Mouse (Mus musculus) hindbrain, embryonic 11.5 days (tissue): ENCODE measurements around the gene Cyp2j8. TPM values are rescaled to one million over a fixed set of nuclear protein-coding genes. Genes with fewer than 3 reads are reported as not detected.
"Not testable (repeated sequence)": the region's sequence is repeated elsewhere in the genome, so short reads cannot be mapped to it uniquely, and the experiment has no call there.

Experiments
- ATAC-seq: fragments of 200-750 bp; cut with Nextera tagmentation; 2 replicates; pipeline ENCODE4 v1.8.0; 2017; ENCODE audit warnings: mild to moderate bottlenecking, moderate TSS enrichment, moderate library complexity; ENCODE audit not compliant: low FRiP score
- DNase-seq: peaks from one replicate; pipeline ENCODE4 v3.0.0-alpha.2; 2015; ENCODE audit warnings: low spot score
- H3K27ac ChIP-seq: fragments of 300-500 bp; sonication (generic); 2 replicates; pipeline ENCODE4 v1.5.1; 2014; ENCODE audit warnings: mild to moderate bottlenecking, low read depth, low read length
- H3K27me3 ChIP-seq: fragments of 300-500 bp; sonication (generic); 2 replicates; pipeline ENCODE4 v1.6.1; 2014; ENCODE audit warnings: mild to moderate bottlenecking, low read length, moderate library complexity, mixed read lengths; ENCODE audit not compliant: control insufficient read depth, insufficient read depth
- H3K36me3 ChIP-seq: fragments of 300-500 bp; sonication (generic); 2 replicates; pipeline ENCODE4 v1.6.1; 2014; ENCODE audit warnings: mild to moderate bottlenecking, low read length, moderate library complexity, mixed read lengths; ENCODE audit not compliant: control insufficient read depth, insufficient read depth
- H3K4me1 ChIP-seq: fragments of 300-500 bp; sonication (generic); replicated peaks from 2 replicates; pipeline ENCODE4 v1.6.1; 2014; ENCODE audit warnings: low read length, mixed read lengths; ENCODE audit not compliant: control insufficient read depth, insufficient read depth
- H3K4me2 ChIP-seq: fragments of 300-500 bp; sonication (generic); replicated peaks from 2 replicates; pipeline ENCODE4 v1.6.1; 2014; ENCODE audit warnings: mild to moderate bottlenecking, low read depth, low read length
- H3K4me3 ChIP-seq: fragments of 300-500 bp; sonication (generic); 2 replicates; pipeline ENCODE4 v1.5.1; 2014; ENCODE audit warnings: low read depth, low read length
- H3K9ac ChIP-seq: fragments of 300-500 bp; sonication (generic); 2 replicates; pipeline ENCODE4 v1.6.1; 2014; ENCODE audit warnings: low read depth, low read length
- H3K9me3 ChIP-seq: fragments of 300-500 bp; sonication (generic); 2 replicates; pipeline ENCODE4 v1.6.1; 2016; ENCODE audit warnings: low read length; ENCODE audit not compliant: control insufficient read depth
- WGBS: fragments of 180-500 bp; shearing (Covaris S2); extraction: QIAGEN DNeasy Blood & Tissue Kit; methylation state at CpG from one replicate; pipeline ENCODE4 v1.1.7; 2014; 5-methylcytosine and 5-hydroxymethylcytosine counted together
- polyA plus RNA-seq: library from polyadenylated mRNA; unstranded; fragments of >200 nt; fragmentation: Nextera tagmentation; extraction: Ambion mirVana; gene quantifications from 2 replicates; pipeline ENCODE4 v1.2.1, GENCODE M21; 2014

The Cyp2j8 gene
- polyA plus RNA-seq, result not detected in 2 replicates

- H3K4me1 ChIP-seq, result no peaks in the 10 kb centered on the region
- no peak for DNase-seq
- H3K4me2 ChIP-seq, result no peak within 1 kb of the TSS
- no peak within 1 kb of the TSS for H3K4me3 ChIP-seq
- WGBS, result 83% methylated on average over 1 of the region's 1 CpGs
- no peaks in the 10 kb centered on the region for H3K36me3 ChIP-seq
- no peaks in the 10 kb centered on the region for H3K9me3 ChIP-seq
- H3K9ac ChIP-seq, result no peak within 1 kb of the TSS
- ATAC-seq, result no peak
- no peaks in the 10 kb centered on the region for H3K27me3 ChIP-seq
- H3K27ac ChIP-seq, result no peak within 1 kb of the TSS
These were observed at the start of gene Cyp2j8 for GRCm38 (mm10) chr4:96507286-96507685. TSS of gene Cyp2j8 (minus strand) at chr4:96507386.

GRCm38 (mm10) chr4:96553133-96553819 is 46.1 kb upstream of the Cyp2j8 start, which contains the start of gene Cyp2j6:
TSS of gene Cyp2j6 (minus strand) at chr4:96553661.
- DNase-seq, result peak; percentile 59
- peak; percentile 89 for ATAC-seq
- Histone ChIP-seq H3K4me2 (peak within 1 kb of the TSS; percentile 47), H3K9me3 (no peaks in the 10 kb centered on the region), H3K4me3 (peak within 1 kb of the TSS; percentile 45), H3K27ac (no peak within 1 kb of the TSS), H3K27me3 (no peaks in the 10 kb centered on the region), H3K4me1 (no peaks in the 10 kb centered on the region), H3K9ac (peak within 1 kb of the TSS; percentile 74), H3K36me3 (no peaks in the 10 kb centered on the region)
- WGBS, result 3% methylated on average over 16 of the region's 16 CpGs

- DNase-seq (no peak), ATAC-seq (no peak)
- Histone ChIP-seq H3K4me3 (no peak overlapping the region), H3K27me3 (no peaks in the 10 kb centered on the region), H3K4me2 (no peak overlapping the region), H3K9ac (no peak overlapping the region), H3K27ac (no peak overlapping the region), H3K36me3 (no peaks in the 10 kb centered on the region), H3K9me3 (no peaks in the 10 kb centered on the region), H3K4me1 (no peaks in the 10 kb centered on the region)
- 95% methylated on average over 3 of the region's 3 CpGs for WGBS
These were observed 44.4 kb upstream of the Cyp2j8 start for GRCm38 (mm10) chr4:96551619-96552018.

GRCm38 (mm10) chr4:96545976-96546375 is 38.8 kb upstream of the Cyp2j8 start:
- ATAC-seq (no peak), DNase-seq (no peak)
- Histone ChIP-seq H3K36me3 (no peaks in the 10 kb centered on the region), H3K9me3 (no peaks in the 10 kb centered on the region), H3K27ac (no peak overlapping the region), H3K4me3 (no peak overlapping the region), H3K4me1 (no peaks in the 10 kb centered on the region), H3K4me2 (no peak overlapping the region), H3K9ac (no peak overlapping the region), H3K27me3 (no peaks in the 10 kb centered on the region)
- 79% methylated on average over 1 of the region's 1 CpGs for WGBS

- ATAC-seq (no peak), DNase-seq (peak; percentile 5)
These were observed 18.6 kb upstream of the Cyp2j8 start for GRCm38 (mm10) chr4:96525772-96526171.

GRCm38 (mm10) chr4:96522256-96522655 is 15.1 kb upstream of the Cyp2j8 start:
- no peak overlapping the region for H3K4me3 ChIP-seq
- no peaks in the 10 kb centered on the region for H3K27me3 ChIP-seq
- no peak overlapping the region for H3K9ac ChIP-seq
- WGBS, result 85% methylated on average over 2 of the region's 2 CpGs
- ATAC-seq, result no peak
- no peak overlapping the region for H3K4me2 ChIP-seq
- DNase-seq, result no peak
- H3K4me1 ChIP-seq, result no peaks in the 10 kb centered on the region
- no peaks in the 10 kb centered on the region for H3K9me3 ChIP-seq
- no peaks in the 10 kb centered on the region for H3K36me3 ChIP-seq
- no peak overlapping the region for H3K27ac ChIP-seq

More at GRCm38 (mm10) chr4:96525772-96526171, 18.6 kb upstream of the Cyp2j8 start:
- H3K4me2 ChIP-seq, result no peak overlapping the region
- H3K27me3 ChIP-seq, result no peaks in the 10 kb centered on the region
- no peak overlapping the region for H3K27ac ChIP-seq
- H3K9ac ChIP-seq, result no peak overlapping the region
- H3K9me3 ChIP-seq, result no peaks in the 10 kb centered on the region
- WGBS, result 22% methylated on average over 1 of the region's 1 CpGs
- no peak overlapping the region for H3K4me3 ChIP-seq
- H3K4me1 ChIP-seq, result no peaks in the 10 kb centered on the region
- H3K36me3 ChIP-seq, result no peaks in the 10 kb centered on the region

GRCm38 (mm10) chr4:96510083-96510482 is 2.9 kb upstream of the Cyp2j8 start:
- H3K27me3 ChIP-seq, result no peaks in the 10 kb centered on the region
- no peak overlapping the region for H3K4me3 ChIP-seq
- no peak for ATAC-seq
- no peak overlapping the region for H3K27ac ChIP-seq
- DNase-seq, result no peak
- H3K9me3 ChIP-seq, result no peaks in the 10 kb centered on the region
- no peak overlapping the region for H3K9ac ChIP-seq
- WGBS, result 92% methylated on average over 3 of the region's 3 CpGs
- no peaks in the 10 kb centered on the region for H3K36me3 ChIP-seq
- H3K4me1 ChIP-seq, result no peaks in the 10 kb centered on the region
- no peak overlapping the region for H3K4me2 ChIP-seq

GRCm38 (mm10) chr4:96463311-96464060 is 43.7 kb downstream of the Cyp2j8 start:
- H3K4me2 ChIP-seq, H3K27ac ChIP-seq, H3K9ac ChIP-seq, H3K4me1 ChIP-seq, ATAC-seq, H3K9me3 ChIP-seq, H3K27me3 ChIP-seq, H3K4me3 ChIP-seq, H3K36me3 ChIP-seq, DNase-seq: not testable (repeated sequence)
- WGBS, result 88% methylated on average over 30 of the region's 30 CpGs
